Mouse (Mus musculus) intestine, embryonic 14.5 days (tissue): Measurements from ENCODE around the gene Thy1. TPM values are rescaled to one million over a fixed set of nuclear protein-coding genes. Genes with fewer than 3 reads are reported as not detected.

Experiments
- ATAC-seq: fragments of 200-750 bp; cut with Nextera tagmentation; replicated peaks from 2 replicates; pipeline ENCODE4 v1.8.0; 2017; ENCODE audit warnings: low read depth, moderate number of reproducible peaks, moderate TSS enrichment, moderate library complexity; ENCODE audit not compliant: low FRiP score, low TSS enrichment
- DNase-seq: peaks from one replicate; pipeline ENCODE4 v3.0.0-alpha.2; 2018; ENCODE audit warnings: low spot score
- H3K27ac ChIP-seq: fragments of 300-500 bp; sonication (generic); 2 replicates; pipeline ENCODE4 v1.5.1; 2014; ENCODE audit warnings: low read depth, mild to moderate bottlenecking, control low read depth
- H3K27me3 ChIP-seq: fragments of 300-500 bp; sonication (generic); replicated peaks from 2 replicates; pipeline ENCODE4 v1.6.1; 2014; ENCODE audit warnings: low read length, control low read depth; ENCODE audit not compliant: control insufficient read depth, insufficient read depth
- H3K36me3 ChIP-seq: fragments of 300-500 bp; sonication (generic); 2 replicates; pipeline ENCODE4 v1.6.1; 2014; ENCODE audit warnings: low read length, control low read depth; ENCODE audit not compliant: control insufficient read depth, insufficient read depth
- H3K4me1 ChIP-seq: fragments of 300-500 bp; sonication (generic); replicated peaks from 2 replicates; pipeline ENCODE4 v1.6.1; 2014; ENCODE audit warnings: low read length, control low read depth, mixed read lengths; ENCODE audit not compliant: control insufficient read depth, insufficient read depth
- H3K4me2 ChIP-seq: fragments of 300-500 bp; sonication (generic); 2 replicates; pipeline ENCODE4 v1.6.1; 2014; ENCODE audit warnings: low read length
- H3K4me3 ChIP-seq: fragments of 300-500 bp; sonication (generic); 2 replicates; pipeline ENCODE4 v1.5.1; 2014; ENCODE audit warnings: low read depth, low read length, control low read depth, mixed read lengths
- H3K9ac ChIP-seq: fragments of 300-500 bp; sonication (generic); 2 replicates; pipeline ENCODE4 v1.6.1; 2014; ENCODE audit warnings: mild to moderate bottlenecking, low read length
- H3K9me3 ChIP-seq: fragments of 300-500 bp; sonication (generic); 2 replicates; pipeline ENCODE4 v1.6.1; 2016; ENCODE audit warnings: low read length, control low read depth; ENCODE audit not compliant: control insufficient read depth
- WGBS: fragments of 180-500 bp; shearing (Covaris S2); extraction: QIAGEN DNeasy Blood & Tissue Kit; methylation state at CpG from one replicate; pipeline ENCODE4 v1.1.7; 2014; 5-methylcytosine and 5-hydroxymethylcytosine counted together
- polyA plus RNA-seq: library from polyadenylated mRNA; unstranded; fragments of >200 nt; fragmentation: Nextera tagmentation; extraction: Ambion mirVana; gene quantifications from 2 replicates; pipeline ENCODE4 v1.2.1, GENCODE M21; 2014

The Thy1 gene
- polyA plus RNA-seq, 1 experiment from 2014 or later: 2.0 TPM

DNA sequence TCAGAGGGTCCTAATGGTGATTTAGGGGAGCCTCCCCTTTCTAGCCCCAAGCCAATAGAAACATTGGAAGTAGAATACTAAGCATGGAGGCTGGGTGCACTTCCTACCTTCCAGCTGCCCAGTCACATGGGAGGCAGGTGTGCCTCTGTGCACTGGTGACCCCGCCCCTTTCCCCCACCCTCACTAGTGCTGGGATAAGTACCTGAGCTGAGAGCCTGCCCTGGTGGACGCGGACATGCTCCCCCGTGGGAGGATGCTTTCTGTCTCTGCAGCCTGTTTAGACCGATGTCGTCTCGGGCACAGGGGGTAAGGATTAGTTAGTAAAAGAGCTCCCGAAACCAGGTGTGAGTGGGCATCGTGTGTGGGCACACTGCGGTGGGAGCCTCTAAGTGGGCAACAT lies 43.8 kb downstream of the Thy1 start:
- 51% methylated on average over 10 of the region's 10 CpGs for WGBS
- no peak for DNase-seq
- H3K9me3 ChIP-seq: no peaks in the 10 kb centered on the region
- ATAC-seq: no peak
- H3K36me3 ChIP-seq: peaks cover 9% of the 10 kb centered on the region
- no peak overlapping the region for H3K27ac ChIP-seq
- no peak overlapping the region for H3K4me3 ChIP-seq
- 0 out of 2 replicates have a peak, but pooled peaks cover 9% of the 10 kb centered on the region for H3K27me3 ChIP-seq
- H3K4me1 ChIP-seq: peaks cover 31% of the 10 kb centered on the region
- H3K9ac ChIP-seq: no peak overlapping the region
- H3K4me2 ChIP-seq: no peak overlapping the region

DNA sequence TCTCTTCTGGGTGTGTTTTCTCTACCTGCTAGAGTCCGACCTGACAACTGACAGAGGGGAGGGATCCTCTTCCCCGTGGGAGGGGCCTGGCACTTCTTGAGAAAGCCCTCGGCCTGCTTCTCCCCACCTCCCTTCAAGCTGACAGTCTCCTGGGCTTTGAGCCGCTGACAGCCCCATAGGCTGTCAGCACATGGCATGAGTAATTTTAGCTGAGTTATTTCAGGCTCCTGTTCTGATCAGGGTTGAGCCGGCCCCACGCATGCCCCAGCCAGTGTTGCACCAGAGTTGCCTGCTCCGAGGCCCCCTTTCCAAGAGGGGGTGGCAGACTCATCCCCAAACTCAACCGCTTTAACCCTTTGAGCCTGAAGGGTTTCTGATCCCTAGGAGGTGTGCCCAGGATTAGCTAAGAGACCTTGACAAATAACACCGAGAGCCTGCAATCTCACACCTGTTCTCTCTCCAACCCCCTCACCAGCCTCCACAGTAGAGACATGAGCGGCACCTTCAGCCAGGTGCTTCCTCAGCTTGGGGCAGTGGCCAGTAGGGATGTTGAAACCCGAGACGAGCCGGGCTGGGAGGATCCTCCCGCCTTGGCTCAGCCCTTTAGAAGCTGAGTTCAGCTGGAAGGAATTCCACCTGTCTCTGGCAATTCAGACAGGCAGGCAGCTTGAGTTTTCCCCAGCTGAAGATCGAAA lies 44.7 kb downstream of the Thy1 start:
- H3K36me3 ChIP-seq: peaks cover 15% of the 10 kb centered on the region
- no peak overlapping the region for H3K9ac ChIP-seq
- no peak overlapping the region for H3K27ac ChIP-seq
- peaks cover 31% of the 10 kb centered on the region for H3K4me1 ChIP-seq
- peak overlapping the region; percentile 14; the same call in 1 of the 2 replicates for H3K4me2 ChIP-seq
- WGBS: 8% methylated on average over 15 of the region's 15 CpGs
- no peak overlapping the region for H3K4me3 ChIP-seq
- 0 out of 2 replicates have a peak, but pooled peaks cover 9% of the 10 kb centered on the region for H3K27me3 ChIP-seq
- no peaks in the 10 kb centered on the region for H3K9me3 ChIP-seq
- DNase-seq (no peak), ATAC-seq (no peak)

DNA sequence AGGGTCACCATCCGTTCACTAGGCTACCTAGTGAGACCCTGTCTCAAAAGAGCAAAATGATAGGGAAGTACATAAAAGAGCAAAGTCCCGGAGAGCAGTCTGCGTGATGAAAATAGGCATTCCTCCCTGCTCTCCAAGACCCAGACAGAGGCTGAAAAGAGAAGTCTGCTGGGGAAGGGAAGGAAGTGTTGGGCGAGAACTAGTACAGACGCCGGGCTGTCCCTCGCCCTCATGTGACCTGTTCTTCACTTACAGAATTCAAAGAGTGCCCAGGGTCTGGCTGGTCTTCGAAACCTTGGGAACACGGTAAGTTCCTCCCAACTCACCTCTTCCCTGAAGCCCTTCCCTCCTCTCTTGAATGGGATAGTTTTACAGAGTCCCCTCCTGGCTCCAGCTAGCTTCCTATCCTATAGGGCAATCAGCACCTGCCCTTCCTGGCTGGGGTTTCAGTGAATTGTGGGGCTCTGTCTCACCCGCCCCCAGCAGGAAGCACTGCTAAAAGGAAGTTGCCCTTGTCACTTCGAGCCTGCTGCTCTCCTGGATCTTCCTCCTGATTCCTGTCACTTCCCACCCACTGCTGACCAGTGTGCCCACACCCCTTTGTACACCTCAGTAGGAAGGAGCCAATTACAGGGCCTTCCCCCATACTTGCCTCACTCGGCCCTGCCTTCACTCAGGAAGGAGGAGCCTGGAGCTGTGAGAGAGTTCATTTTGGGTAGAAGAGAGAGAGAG lies 45.9 kb downstream of the Thy1 start:
- no peak overlapping the region for H3K9ac ChIP-seq
- 58% methylated on average over 12 of the region's 12 CpGs for WGBS
- H3K4me3 ChIP-seq: no peak overlapping the region
- H3K4me2 ChIP-seq: no peak overlapping the region
- H3K36me3 ChIP-seq: peaks cover 18% of the 10 kb centered on the region
- peaks cover 22% of the 10 kb centered on the region for H3K4me1 ChIP-seq
- H3K27ac ChIP-seq: no peak overlapping the region
- H3K9me3 ChIP-seq: no peaks in the 10 kb centered on the region
- no peak for DNase-seq
- no peak for ATAC-seq
- 0 out of 2 replicates have a peak, but pooled peaks cover 9% of the 10 kb centered on the region for H3K27me3 ChIP-seq

DNA sequence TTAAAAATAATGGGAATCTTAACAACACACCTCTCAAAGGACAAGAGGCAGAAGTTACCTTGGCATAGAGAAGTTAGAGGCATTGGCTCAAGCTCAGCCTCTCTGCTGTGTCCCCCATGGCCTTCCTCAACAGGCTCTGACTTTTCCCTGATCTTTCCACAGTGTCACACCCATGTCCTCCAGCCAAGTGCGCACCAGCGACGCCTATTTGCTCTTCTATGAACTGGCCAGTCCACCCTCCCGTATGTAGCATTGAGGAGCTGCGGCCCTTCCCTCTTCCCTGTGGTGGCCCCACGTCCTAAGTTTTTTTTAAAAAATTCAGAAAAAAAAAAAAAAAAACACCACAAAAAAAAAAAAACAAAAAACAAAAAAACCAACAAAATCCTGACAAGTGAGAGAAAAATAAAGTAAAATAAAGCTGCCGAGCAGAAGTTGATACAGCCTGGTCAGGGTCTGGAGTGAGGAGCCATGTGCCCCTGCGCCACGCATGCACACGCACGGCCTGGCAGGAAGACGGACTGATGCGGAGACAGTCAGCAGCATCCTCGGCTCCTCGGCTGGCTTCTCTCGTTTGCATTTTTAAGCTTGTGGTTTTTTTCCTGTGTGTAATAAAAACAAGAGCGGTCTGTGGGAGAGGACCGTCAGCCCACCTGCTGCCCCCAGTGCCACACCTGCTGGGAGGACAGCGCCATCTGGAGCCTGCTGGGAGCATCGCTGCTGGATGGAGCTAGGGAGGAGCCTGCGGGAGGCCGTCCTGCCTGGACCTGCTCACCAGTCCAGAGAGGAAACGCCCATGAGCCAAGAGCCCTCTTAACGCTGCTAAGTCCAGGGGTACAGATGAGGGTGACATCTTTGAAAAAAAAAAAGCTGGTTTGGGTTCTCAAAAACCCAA lies 50.7 kb downstream of the Thy1 start:
- Histone ChIP-seq H3K27ac (no peak overlapping the region), H3K9me3 (no peaks in the 10 kb centered on the region), H3K4me1 (peaks cover 5% of the 10 kb centered on the region; the same call in 1 of the 2 replicates), H3K4me3 (no peak overlapping the region), H3K4me2 (no peak overlapping the region), H3K9ac (no peak overlapping the region), H3K36me3 (peaks cover 27% of the 10 kb centered on the region), H3K27me3 (no peaks in the 10 kb centered on the region)
- 40% methylated on average over 24 of the region's 24 CpGs for WGBS
- ATAC-seq (peak; percentile 41), DNase-seq (peak; percentile 85)

DNA sequence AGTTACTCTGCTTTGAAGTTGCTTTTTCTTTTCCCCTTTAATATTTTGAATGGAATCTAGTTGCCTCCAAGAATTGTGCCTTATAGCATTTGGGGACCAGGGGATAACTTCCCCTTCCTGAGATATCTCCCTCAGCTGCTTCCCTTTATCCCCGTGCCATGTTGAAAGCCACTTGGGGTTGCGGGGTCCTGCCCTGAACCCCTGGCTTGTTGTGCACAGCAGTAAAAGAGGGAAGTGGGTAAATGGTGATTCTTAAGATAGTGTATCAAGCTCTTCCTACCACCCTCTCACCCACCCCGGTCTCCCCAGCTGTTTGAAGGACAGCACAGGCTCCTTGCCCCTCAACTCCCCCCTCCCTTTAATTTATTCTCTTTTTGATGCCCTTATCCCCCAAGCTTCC lies 51.6 kb downstream of the Thy1 start:
- Histone ChIP-seq H3K4me1 (no peaks in the 10 kb centered on the region), H3K27ac (no peak overlapping the region), H3K36me3 (peaks cover 27% of the 10 kb centered on the region), H3K27me3 (no peaks in the 10 kb centered on the region), H3K9me3 (no peaks in the 10 kb centered on the region), H3K4me3 (no peak overlapping the region), H3K9ac (no peak overlapping the region), H3K4me2 (no peak overlapping the region)
- DNase-seq (no peak), ATAC-seq (no peak)
- 82% methylated on average over 3 of the region's 3 CpGs for WGBS

DNA sequence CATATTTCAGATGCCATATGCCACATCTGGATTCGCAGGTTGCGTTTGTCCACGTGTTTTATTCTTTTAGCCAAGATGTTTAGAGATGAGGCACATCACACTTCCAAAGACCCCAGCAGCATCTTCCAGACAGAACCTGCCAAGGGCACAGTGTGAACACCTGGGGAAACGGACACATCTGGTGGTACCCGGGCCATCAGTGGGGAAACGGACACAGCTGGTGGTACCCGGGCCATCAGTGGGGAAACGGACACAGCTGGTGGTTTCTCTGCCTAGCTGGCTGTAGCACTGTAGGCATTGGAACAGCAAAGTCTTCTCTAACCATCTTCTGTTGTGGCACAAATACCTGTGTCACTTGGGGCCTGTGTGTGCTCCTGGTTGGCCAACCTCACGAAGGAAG lies 52.6 kb downstream of the Thy1 start:
- Histone ChIP-seq H3K4me3 (no peak overlapping the region), H3K4me2 (no peak overlapping the region), H3K36me3 (peaks cover 27% of the 10 kb centered on the region), H3K4me1 (no peaks in the 10 kb centered on the region), H3K27ac (no peak overlapping the region), H3K9me3 (no peaks in the 10 kb centered on the region), H3K27me3 (no peaks in the 10 kb centered on the region), H3K9ac (no peak overlapping the region)
- WGBS: 94% methylated on average over 9 of the region's 9 CpGs
- DNase-seq (no peak), ATAC-seq (no peak)

DNA sequence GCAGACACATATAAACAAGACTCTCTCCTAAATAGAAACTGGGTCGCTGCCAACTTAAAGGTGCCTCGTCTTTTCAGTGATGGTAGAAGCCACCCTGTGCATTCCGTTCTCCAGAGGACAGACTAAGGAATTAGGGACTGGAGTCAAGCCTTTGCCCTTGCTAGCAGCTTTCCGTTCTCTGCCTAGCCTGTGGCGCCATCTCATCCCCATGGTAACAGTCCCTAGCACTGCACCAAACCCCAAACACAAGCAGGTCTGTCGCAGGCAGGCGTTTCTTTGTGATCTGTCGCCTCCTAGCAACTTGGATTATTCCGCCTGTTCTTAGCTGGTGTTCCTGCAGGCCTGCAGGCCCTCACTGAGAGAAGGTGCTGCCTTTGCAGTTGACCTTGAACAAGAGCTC lies 53.4 kb downstream of the Thy1 start:
- DNase-seq: no peak
- Histone ChIP-seq H3K4me2 (no peak overlapping the region), H3K27me3 (no peaks in the 10 kb centered on the region), H3K9ac (no peak overlapping the region), H3K4me3 (no peak overlapping the region), H3K27ac (no peak overlapping the region), H3K36me3 (peaks cover 22% of the 10 kb centered on the region), H3K9me3 (no peaks in the 10 kb centered on the region), H3K4me1 (no peaks in the 10 kb centered on the region)
- 35% methylated on average over 9 of the region's 9 CpGs for WGBS
- ATAC-seq: no peak
